Mouse (Mus musculus): Measurements from ENCODE around the gene 5730596B20Rik. TPM values are rescaled to one million over a fixed set of nuclear protein-coding genes. Genes with fewer than 3 reads are reported as not detected.

5730596B20Rik gene
- polyA plus RNA-seq, 1 experiment: not detected

- no peak for TF ChIP-seq EP300 (IDR thresholded peaks at IDR 0.05; ENCODE audit: insufficient read depth, low read depth, low read length)
- TF ChIP-seq CTCF (IDR thresholded peaks at IDR 0.05; ENCODE audit: low read depth, low read length): no peak
- no peak for TF ChIP-seq POLR2A (IDR thresholded peaks at IDR 0.05; ENCODE audit: insufficient read depth, low read length)
- peaks cover 51% of the 10 kb centered on the region for H3K27me3 ChIP-seq (ENCODE audit: control insufficient read depth, insufficient read depth, low read length, poor library complexity, severe bottlenecking)
- H3K4me3 ChIP-seq (ENCODE audit: low read depth, low read length): peak within 1 kb of the TSS; percentile 16; the same call in 1 of the 2 replicates
- H3K9ac ChIP-seq (ENCODE audit: low read depth, poor library complexity, severe bottlenecking): peak within 1 kb of the TSS; percentile 21; the same call in 1 of the 2 replicates
- H3K4me1 ChIP-seq (ENCODE audit: control insufficient read depth, insufficient read depth, low read length): peaks cover 4% of the 10 kb centered on the region
- H3K9me3 ChIP-seq (replicated peaks; ENCODE audit: control insufficient read depth, insufficient read depth, low read length, poor library complexity, severe bottlenecking): no peaks in the 10 kb centered on the region
- H3K27ac ChIP-seq (ENCODE audit: insufficient read depth, low read length): no peak within 1 kb of the TSS
- no peaks in the 10 kb centered on the region for H3K36me3 ChIP-seq (ENCODE audit: control insufficient read depth, insufficient read depth, low read length, poor library complexity, severe bottlenecking)
Observed at GRCm38 (mm10) chr6:52164626-52165440, 12.5 kb upstream of the 5730596B20Rik start, which contains the start of gene Hoxa2. Hoxa2 (minus strand) TSS chr6:52164831.

GRCm38 (mm10) chr6:52165441-52166370 is 11.6 kb upstream of the 5730596B20Rik start:
- H3K4me3 ChIP-seq (ENCODE audit: low read depth, low read length): no peak overlapping the region
- no peaks in the 10 kb centered on the region for H3K36me3 ChIP-seq (ENCODE audit: control insufficient read depth, insufficient read depth, low read length, poor library complexity, severe bottlenecking)
- no peaks in the 10 kb centered on the region for H3K9me3 ChIP-seq (replicated peaks; ENCODE audit: control insufficient read depth, insufficient read depth, low read length, poor library complexity, severe bottlenecking)
- H3K27me3 ChIP-seq (ENCODE audit: control insufficient read depth, insufficient read depth, low read length, poor library complexity, severe bottlenecking): peaks cover 57% of the 10 kb centered on the region
- H3K9ac ChIP-seq (ENCODE audit: low read depth, poor library complexity, severe bottlenecking): no peak overlapping the region
- H3K4me1 ChIP-seq (ENCODE audit: control insufficient read depth, insufficient read depth, low read length): peaks cover 2% of the 10 kb centered on the region
- H3K27ac ChIP-seq (ENCODE audit: insufficient read depth, low read length): no peak overlapping the region
- TF ChIP-seq POLR2A (IDR thresholded peaks at IDR 0.05; ENCODE audit: insufficient read depth, low read length) (no peak), CTCF (IDR thresholded peaks at IDR 0.05; ENCODE audit: low read depth, low read length) (no peak), EP300 (IDR thresholded peaks at IDR 0.05; ENCODE audit: insufficient read depth, low read depth, low read length) (no peak)

- Histone ChIP-seq H3K36me3 (ENCODE audit: control insufficient read depth, insufficient read depth, low read length, poor library complexity, severe bottlenecking) (no peaks in the 10 kb centered on the region), H3K27me3 (ENCODE audit: control insufficient read depth, insufficient read depth, low read length, poor library complexity, severe bottlenecking) (peaks cover 58% of the 10 kb centered on the region), H3K4me1 (ENCODE audit: control insufficient read depth, insufficient read depth, low read length) (peaks cover 2% of the 10 kb centered on the region), H3K27ac (ENCODE audit: insufficient read depth, low read length) (no peak overlapping the region), H3K4me3 (ENCODE audit: low read depth, low read length) (no peak overlapping the region), H3K9me3 (replicated peaks; ENCODE audit: control insufficient read depth, insufficient read depth, low read length, poor library complexity, severe bottlenecking) (no peaks in the 10 kb centered on the region), H3K9ac (ENCODE audit: low read depth, poor library complexity, severe bottlenecking) (no peak overlapping the region)
- TF ChIP-seq EP300 (IDR thresholded peaks at IDR 0.05; ENCODE audit: insufficient read depth, low read depth, low read length) (no peak), POLR2A (IDR thresholded peaks at IDR 0.05; ENCODE audit: insufficient read depth, low read length) (no peak), CTCF (IDR thresholded peaks at IDR 0.05; ENCODE audit: low read depth, low read length) (no peak)
Observed at GRCm38 (mm10) chr6:52166431-52167077, 10.7 kb upstream of the 5730596B20Rik start.

- H3K4me3 ChIP-seq (ENCODE audit: low read depth, low read length): no peak overlapping the region
- no peak for TF ChIP-seq EP300 (IDR thresholded peaks at IDR 0.05; ENCODE audit: insufficient read depth, low read depth, low read length)
- no peak for TF ChIP-seq POLR2A (IDR thresholded peaks at IDR 0.05; ENCODE audit: insufficient read depth, low read length)
- no peak for TF ChIP-seq CTCF (IDR thresholded peaks at IDR 0.05; ENCODE audit: low read depth, low read length)
- peaks cover 64% of the 10 kb centered on the region for H3K27me3 ChIP-seq (ENCODE audit: control insufficient read depth, insufficient read depth, low read length, poor library complexity, severe bottlenecking)
- H3K4me1 ChIP-seq (ENCODE audit: control insufficient read depth, insufficient read depth, low read length): peaks cover 2% of the 10 kb centered on the region
- no peak overlapping the region for H3K9ac ChIP-seq (ENCODE audit: low read depth, poor library complexity, severe bottlenecking)
- H3K36me3 ChIP-seq (ENCODE audit: control insufficient read depth, insufficient read depth, low read length, poor library complexity, severe bottlenecking): no peaks in the 10 kb centered on the region
- H3K27ac ChIP-seq (ENCODE audit: insufficient read depth, low read length): no peak overlapping the region
- H3K9me3 ChIP-seq (replicated peaks; ENCODE audit: control insufficient read depth, insufficient read depth, low read length, poor library complexity, severe bottlenecking): no peaks in the 10 kb centered on the region
Observed at GRCm38 (mm10) chr6:52167176-52167575, 10.1 kb upstream of the 5730596B20Rik start.

GRCm38 (mm10) chr6:52167736-52168161 is 9.5 kb upstream of the 5730596B20Rik start:
- Histone ChIP-seq H3K9ac (ENCODE audit: low read depth, poor library complexity, severe bottlenecking) (no peak overlapping the region), H3K27me3 (ENCODE audit: control insufficient read depth, insufficient read depth, low read length, poor library complexity, severe bottlenecking) (peaks cover 61% of the 10 kb centered on the region), H3K4me1 (ENCODE audit: control insufficient read depth, insufficient read depth, low read length) (peaks cover 2% of the 10 kb centered on the region), H3K4me3 (ENCODE audit: low read depth, low read length) (no peak overlapping the region), H3K9me3 (replicated peaks; ENCODE audit: control insufficient read depth, insufficient read depth, low read length, poor library complexity, severe bottlenecking) (no peaks in the 10 kb centered on the region), H3K27ac (ENCODE audit: insufficient read depth, low read length) (no peak overlapping the region), H3K36me3 (ENCODE audit: control insufficient read depth, insufficient read depth, low read length, poor library complexity, severe bottlenecking) (no peaks in the 10 kb centered on the region)
- TF ChIP-seq CTCF (IDR thresholded peaks at IDR 0.05; ENCODE audit: low read depth, low read length): no peak
- TF ChIP-seq POLR2A (IDR thresholded peaks at IDR 0.05; ENCODE audit: insufficient read depth, low read length): no peak
- TF ChIP-seq EP300 (IDR thresholded peaks at IDR 0.05; ENCODE audit: insufficient read depth, low read depth, low read length): no peak

All from ES-Bruce4 (cell line).